Mouse (Mus musculus) adrenal gland, postnatal 14 days (tissue): Measurements from ENCODE around the gene St6gal1. TPM values are rescaled to one million over a fixed set of nuclear protein-coding genes. Genes with fewer than 3 reads are reported as not detected.
"Not testable (repeated sequence)": the region's sequence is repeated elsewhere in the genome, so short reads cannot be mapped to it uniquely, and the experiment has no call there.

Experiments
- DNase-seq: peaks from one replicate; pipeline ENCODE4 v3.0.0; 2021; ENCODE audit warnings: mixed read lengths
- long read RNA-seq, 2 experiments: library from polyadenylated mRNA; stranded (forward); transcript quantifications; one replicate each; pipeline ENCODE4 v2.0.0; 2021
- total RNA-seq: library from RNA; stranded (reverse); gene quantifications from 2 replicates; pipeline ENCODE4 v1.2.3, GENCODE M21; 2021

The St6gal1 gene
- total RNA-seq: 42.8 and 43.6 TPM in 2 replicates
- long read RNA-seq, experiment 1, full-length matches to known transcripts: 24 of 34 reads
- long read RNA-seq, experiment 1, partial matches to known transcripts: 9 of 34 reads
- long read RNA-seq, experiment 1, other reads (novel, unspliced or antisense): 1 of 34 reads
- long read RNA-seq, experiment 2, full-length matches to known transcripts: 12 of 27 reads
- long read RNA-seq, experiment 2, partial matches to known transcripts: 14 of 27 reads
- long read RNA-seq, experiment 2, other reads (novel, unspliced or antisense): 1 of 27 reads

DNA sequence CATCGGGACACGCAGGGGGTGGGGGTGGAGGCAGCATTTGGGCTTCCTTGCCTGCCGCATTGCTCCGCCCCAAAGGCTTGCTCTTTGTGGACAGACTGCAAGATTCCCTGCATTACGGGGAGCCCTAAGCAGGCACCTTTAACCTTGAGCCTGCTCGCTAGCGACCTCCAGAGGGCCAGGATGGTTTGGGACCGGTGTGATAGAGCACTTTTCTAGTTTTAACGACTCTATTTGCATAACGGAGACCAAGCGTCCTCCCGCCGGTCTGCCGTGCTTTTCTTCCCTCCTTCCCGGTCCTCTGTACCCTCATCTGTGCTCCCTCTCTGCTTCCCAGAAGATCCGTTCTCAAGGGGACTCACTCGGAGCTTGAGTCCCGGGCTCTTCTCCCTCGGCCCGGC, at the start of gene St6gal1:
TSS of gene St6gal1 (plus strand) at position 70 of the 398 bp plus-strand sequence.
- peak; percentile 92 for DNase-seq

- DNase-seq: no peak
Measured at GRCm38 (mm10) chr16:23174855-23175254, 49.7 kb upstream of the St6gal1 start.

GRCm38 (mm10) chr16:23175956-23176355, 48.6 kb upstream of the St6gal1 start:
- DNase-seq: no peak

DNA sequence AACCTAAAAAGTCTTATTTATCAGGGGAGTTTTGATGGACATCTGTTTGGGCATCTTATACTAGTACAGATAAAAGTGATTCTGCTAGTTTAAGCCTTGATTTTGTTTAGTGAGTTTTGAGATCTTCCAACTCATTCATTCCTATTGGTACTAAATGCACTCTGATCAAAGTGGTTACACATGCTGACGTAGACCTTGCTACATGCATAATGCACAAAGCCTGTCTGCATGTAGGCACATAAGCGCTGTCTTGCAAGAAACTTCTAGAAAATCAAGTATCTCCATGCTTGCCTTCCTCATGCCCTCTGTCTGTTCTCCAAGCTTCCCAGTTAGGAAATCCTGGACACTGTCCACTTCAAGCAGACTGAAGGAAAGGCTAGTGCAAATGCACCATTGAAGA, 46.7 kb upstream of the St6gal1 start:
- no peak for DNase-seq

DNA sequence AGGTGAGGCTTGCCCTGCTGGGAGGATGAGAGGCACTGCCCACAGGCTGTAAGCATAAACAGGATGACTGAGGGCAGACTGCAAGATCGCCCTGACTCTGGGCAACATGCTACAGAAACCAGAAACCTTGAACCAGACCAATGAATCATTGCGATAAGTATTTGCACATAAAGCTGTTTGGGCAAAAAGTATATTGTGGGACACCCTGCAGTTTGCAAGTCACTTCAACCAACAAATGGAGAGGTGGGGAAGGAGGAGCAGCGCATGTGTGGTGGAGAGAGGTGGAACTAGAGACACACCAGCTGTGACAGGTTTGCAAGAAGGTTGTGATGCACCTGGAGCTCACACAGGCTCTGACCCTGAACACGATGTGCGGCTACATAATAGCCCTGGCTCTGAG, 45.7 kb upstream of the St6gal1 start:
- no peak for DNase-seq

DNA sequence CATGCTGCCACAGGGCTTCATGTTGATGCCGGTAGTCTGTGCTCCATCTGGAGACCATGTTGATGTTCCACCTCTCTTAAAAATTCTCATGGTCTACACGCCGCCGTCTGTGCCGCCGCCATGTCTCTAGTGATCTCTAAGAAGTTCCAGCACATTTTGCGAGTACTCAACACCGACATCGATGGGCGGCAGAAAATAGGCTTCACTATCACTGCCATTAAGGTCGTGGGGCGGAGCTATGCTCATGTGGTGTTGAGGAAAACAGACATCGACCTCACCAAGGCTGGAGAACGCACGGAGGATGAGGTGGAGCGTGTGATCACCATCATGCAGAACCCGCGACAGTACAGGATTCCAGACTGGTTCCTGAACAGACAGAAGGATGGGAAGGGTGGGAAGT, 45.1 kb upstream of the St6gal1 start:
- not testable (repeated sequence) for DNase-seq

DNA sequence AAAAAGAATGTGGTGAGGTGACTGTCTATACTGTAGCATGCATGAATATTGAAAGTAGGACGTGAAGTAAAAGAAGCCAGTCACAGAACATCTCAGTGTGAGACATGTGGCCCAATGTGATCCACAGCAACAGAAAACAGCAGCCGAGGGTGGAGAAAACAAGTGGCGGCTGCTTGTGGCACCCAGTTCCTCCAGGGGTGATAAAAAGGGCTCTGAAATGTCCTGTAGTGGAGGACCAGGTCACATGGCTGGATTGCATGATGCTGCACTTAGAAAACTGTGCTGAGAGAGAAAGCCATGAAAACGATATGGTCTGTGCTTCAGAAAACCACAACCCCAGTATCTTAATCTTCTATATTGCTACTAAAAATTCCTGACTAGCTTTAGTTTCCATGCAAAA, 43.5 kb upstream of the St6gal1 start:
- DNase-seq: no peak

- no peak for DNase-seq
Measured at GRCm38 (mm10) chr16:23181487-23181886, 43.1 kb upstream of the St6gal1 start.

DNA sequence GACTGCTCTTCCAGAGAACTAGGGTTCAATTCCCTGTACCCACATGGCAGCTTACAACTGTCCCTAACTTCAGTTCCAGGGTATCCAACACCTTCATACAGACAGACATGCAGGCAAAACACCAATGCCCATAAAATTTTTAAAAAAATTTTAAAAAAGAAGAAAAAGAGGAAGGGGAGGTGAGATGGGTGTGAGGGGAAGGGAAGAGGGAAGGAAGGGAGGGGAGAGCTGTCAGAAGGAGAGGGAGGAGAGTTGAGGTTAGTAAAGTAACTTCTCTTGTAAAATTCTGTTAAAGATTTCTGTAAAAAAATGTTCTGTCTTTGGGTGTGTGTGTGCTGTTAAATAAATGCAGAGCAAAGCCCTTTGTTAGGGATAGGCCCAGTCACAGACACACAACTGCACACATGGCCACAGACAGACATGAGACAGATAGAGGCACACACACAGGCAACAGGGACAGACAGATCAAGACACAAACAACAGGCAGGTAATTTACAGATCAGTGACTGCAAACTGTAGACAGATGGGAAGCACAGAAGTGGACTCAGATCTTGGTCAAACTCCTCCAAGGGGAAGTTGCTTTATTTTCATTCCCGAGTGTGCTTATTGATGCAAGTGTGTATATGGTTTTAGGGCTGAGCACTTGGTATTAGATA, 42.5 kb upstream of the St6gal1 start:
- DNase-seq: no peak

- no peak for DNase-seq
Measured at GRCm38 (mm10) chr16:23185824-23186223, 38.7 kb upstream of the St6gal1 start.

GRCm38 (mm10) chr16:23186418-23186817, 38.1 kb upstream of the St6gal1 start:
- no peak for DNase-seq

DNA sequence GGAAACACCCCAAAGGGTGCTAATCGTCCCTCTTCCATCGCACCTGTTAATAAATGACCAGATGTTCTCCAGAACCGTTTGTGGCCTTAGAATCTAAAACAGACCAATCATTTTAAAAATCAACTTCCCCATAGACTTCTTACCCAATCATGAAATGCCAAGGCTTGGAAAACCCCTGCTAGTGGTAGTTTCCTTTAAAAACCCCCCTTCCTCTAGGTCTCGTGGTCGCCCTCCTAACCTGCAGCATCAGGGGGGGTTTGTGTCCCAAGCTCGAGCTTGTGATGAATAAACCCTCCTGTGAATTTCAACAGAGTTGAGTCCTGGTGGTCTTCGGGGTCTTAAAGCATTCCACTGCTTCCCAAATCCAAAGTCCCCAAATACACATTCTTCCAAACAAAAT, 36.6 kb upstream of the St6gal1 start:
- no peak for DNase-seq

DNA sequence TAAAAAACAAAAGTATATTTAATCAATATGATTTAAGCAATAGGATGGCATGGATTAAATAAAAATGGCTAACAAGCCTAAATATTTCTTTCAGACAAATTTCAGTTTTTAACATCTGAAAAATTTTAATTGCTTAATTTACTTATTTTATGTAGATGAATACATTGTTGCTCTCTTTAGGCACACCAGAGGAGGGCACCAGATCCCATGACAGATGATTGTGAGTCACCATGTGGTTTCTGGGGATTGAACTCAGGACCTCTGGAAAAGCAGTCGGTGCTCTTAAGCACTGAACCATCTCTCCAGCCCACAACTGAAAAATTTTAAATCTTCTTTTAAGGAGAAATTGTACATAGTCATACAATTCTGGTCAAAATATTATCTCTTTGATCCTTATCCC, 34.9 kb upstream of the St6gal1 start:
- DNase-seq: no peak

DNA sequence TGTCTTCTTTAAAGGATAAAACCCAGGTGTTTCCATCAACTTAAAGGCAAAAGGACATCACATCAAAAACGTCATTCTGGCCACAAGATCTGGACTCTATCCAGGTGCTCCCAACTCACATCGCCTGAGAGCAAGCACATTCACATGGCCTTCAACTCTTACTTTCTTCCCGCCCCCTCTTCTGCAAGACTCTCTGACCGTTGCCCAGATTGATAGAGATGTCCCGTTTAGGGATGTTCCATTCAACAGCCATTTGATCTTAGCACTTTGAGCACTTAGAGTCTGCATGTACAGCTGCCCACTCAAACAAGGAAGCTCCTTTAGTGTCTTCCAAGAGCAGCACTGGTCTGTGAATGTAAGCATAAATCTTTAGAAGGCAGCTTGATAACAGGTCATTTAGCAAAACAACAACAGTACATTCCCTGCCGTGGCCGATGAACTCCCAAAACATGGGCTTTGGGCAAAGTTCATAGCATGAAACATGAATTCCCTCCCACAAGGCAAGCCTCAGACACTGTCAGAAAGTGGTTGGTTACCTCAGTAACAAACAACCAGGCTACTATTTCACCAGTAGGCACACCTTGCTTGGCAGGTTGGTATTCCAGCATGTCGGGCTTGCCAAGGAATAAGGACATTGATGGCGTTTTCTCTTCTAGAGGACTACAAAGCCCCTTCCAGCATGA, 32.8 kb upstream of the St6gal1 start:
- DNase-seq: no peak

- no peak for DNase-seq
Measured at GRCm38 (mm10) chr16:23195618-23196017, 28.9 kb upstream of the St6gal1 start.

DNA sequence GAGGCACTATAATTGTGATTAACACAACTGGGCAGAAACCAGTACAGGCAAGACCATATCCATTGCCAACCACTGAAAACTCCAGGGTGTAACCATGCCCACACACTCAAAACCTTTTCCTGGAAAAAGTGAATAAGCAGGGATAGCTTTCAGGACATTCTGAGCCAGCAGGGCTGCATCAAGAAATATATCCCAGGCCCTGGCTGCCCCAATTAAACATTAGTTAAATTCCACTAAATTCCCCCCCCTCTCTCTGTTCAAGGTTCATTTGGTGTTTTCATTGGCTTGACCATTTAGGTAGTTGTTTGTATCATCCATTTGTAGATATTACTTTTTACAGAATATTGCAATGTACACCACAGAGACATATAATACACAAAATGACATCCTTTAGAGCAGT, 28.2 kb upstream of the St6gal1 start:
- no peak for DNase-seq

GRCm38 (mm10) chr16:23196791-23197190, 27.7 kb upstream of the St6gal1 start:
- DNase-seq: no peak

GRCm38 (mm10) chr16:23201498-23201897, 23.0 kb upstream of the St6gal1 start:
- DNase-seq: no peak

- DNase-seq: no peak
Measured at GRCm38 (mm10) chr16:23214314-23214713, 10.2 kb upstream of the St6gal1 start.

DNA sequence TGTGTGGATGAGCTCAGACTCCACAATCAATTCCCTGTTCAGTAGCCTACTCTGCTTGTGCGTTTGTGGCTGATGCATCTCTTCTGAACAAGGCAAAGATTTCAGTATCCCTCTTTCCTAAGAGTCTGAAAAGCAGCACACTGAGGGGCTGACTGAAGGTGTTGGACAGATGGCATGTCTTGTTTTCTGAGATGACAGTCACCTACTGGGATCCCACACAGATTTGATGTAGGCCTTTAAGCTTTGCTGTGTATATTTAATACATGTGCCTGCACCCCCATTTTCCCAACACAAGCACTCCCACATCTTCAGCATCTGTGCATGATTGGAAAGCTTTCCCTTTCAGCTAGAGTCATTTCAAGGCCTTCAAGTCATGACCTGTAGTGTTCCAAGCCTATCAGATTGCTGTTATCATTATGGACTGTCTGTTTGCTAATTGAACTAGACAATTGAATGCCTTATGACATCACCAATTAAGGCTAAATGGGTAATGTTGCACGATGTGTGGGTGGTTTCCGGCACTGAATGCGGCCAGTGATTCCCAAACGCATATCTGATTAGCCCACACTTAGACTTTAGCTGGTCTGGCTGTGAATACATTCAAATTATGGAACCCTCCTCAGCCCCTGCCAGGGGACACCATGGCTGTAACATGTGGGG, 9.2 kb upstream of the St6gal1 start:
- no peak for DNase-seq

DNA sequence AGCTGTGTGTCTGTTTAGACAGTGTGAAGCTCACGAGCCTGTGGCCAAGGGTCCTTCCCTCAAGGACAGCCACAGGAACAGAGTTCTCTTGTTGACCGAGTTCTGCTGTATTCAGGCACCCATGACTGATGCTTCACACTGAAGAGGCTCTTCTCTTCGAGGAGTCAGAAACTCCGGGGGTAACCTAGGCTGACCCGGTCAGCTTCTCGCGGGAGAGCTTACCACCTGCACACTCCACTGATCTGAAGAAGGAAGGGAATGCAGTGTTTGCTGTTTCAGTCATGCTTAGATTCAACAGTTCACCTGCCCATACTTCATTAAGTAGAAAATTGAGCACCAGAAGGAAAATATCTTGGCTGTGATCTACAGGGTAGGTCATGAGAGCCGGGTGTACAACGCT, 8.2 kb upstream of the St6gal1 start:
- DNase-seq: no peak

DNA sequence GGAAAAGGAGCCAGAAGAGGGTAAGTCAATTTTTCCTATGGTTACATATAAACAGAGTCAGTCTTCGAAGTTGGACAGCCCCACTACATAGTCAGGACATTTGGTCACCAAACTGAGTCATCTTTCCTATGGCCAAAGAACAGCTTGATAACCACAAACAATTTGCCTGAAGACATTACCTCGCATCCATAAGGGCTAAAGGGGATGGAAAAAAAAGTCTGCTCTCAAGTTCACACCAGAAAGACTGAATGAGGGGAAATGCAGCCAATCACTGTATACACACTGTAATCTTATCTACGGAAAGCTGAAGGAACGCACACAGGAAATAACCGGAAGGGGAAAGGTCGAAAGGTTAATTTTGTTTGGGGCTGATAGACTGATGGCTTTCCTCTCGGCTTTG, 6.2 kb upstream of the St6gal1 start:
- DNase-seq: no peak
